Mouse (Mus musculus): Measurements from ENCODE around the gene 2610318N02Rik. TPM values are rescaled to one million over a fixed set of nuclear protein-coding genes. Genes with fewer than 3 reads are reported as not detected.
A peak's percentile ranks its signal among the peaks of the same experiment; 100 is the strongest.

2610318N02Rik gene
- polyA plus RNA-seq, 1 experiment from 2014 or later = 27.1 TPM

GRCm38 (mm10) chr16:17132906-17133200, 7.9 kb upstream of the 2610318N02Rik start:
- H3K4me1 ChIP-seq = peaks cover 16% of the 10 kb centered on the region
- 0 out of 2 replicates have a peak, but pooled peaks have one; percentile 11 for ATAC-seq (replicated peaks)
- peak overlapping the region; percentile 34 for H3K9ac ChIP-seq (replicated peaks)
- H3K4me3 ChIP-seq = peak overlapping the region; percentile 59
- H3K27me3 ChIP-seq = no peaks in the 10 kb centered on the region
- no peaks in the 10 kb centered on the region for H3K36me3 ChIP-seq
- H3K27ac ChIP-seq (replicated peaks) = peak overlapping the region; percentile 44
- H3K4me2 ChIP-seq (replicated peaks) = peak overlapping the region; percentile 91
- no peaks in the 10 kb centered on the region for H3K9me3 ChIP-seq
- 23% methylated on average over 7 of the region's 7 CpGs for WGBS

DNA sequence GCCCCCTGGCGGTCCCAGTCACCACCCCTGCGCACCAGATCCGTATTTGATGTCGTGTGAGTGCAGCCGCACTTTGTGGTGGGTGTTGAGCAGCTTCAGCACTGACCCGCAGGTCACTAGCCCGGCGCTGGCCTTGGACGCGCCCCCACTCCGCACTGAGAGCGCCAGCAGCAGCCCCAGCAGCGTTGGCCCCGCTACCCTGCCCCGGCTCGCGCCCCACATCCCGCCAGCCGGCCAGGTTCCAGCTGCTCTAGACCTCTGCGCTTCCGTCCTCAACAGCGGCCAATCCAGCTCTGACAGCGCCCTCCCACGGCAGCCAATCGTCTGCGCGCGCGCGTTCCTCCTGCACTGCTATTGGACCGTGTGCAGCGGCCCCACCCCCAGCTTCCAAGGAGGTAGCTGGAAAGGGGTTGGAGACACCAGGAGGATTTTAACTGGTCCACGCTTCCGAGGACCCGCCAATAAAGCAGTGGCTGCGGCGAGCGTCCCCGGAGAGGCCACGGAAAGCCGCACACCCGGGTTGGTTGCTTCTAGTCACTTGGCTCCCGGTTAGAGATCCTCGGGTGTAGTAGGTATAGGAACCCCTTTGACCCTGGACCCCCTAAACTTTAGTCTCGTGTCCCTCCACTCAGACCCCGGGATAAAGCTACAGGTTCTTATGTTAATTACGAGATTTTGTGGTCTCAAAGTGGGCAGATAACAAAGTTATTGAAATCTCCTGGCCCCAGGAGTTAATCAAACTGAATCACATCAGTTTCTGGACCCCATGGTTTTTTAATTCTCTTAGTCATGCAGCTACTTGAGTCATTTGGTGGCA, 7.3 kb upstream of the 2610318N02Rik start, which contains the start of gene Sdf2l1:
Sdf2l1 (minus strand) TSS at position 295 of the 817 bp plus-strand sequence.
- ATAC-seq (replicated peaks) = peak; percentile 99
- H3K27ac ChIP-seq (replicated peaks) = peak within 1 kb of the TSS; percentile 72
- under 1% methylated on average over 47 of the region's 47 CpGs for WGBS

DNA sequence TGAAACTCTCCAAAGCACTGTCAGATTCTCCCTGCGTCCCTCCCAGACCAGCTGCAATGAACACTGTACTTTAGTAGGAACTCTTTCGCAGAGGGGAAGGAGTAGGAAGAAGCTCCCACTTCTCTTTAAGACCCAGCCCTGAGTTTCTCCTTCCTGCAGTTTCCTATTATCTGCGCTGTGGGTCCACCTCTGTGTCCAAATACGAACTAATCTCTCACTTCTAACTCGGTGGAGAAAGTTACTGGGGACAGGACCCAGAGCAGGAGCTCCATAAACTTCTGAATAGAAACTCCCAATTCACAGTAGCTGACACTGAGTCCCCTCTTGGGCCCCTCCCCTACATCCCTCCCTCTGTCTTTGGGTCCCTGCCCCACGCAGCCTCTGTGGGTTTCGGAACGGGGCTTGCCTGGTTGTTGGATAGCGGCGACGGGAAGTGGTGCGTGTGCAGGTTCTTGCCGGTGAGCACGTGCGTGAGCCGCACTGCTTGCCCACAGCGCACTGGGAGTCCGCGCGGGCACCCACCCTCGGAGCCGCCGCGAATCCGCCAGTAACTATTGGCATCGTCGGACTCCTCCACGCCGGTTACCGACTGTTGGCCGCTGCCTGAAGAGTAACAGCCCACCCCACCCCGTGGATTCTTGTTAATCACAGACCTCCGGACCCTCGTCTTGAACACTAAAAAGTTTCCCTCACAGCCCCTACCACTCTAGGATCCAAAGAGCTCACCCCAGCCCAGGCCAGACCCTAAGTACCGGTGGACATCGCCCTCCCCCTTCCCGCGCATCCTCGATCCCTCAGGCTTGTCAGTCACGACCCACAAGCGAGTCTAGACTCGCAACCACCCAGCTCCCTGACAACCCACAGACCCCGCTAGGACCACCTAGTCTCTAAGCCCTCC, 6.5 kb upstream of the 2610318N02Rik start:
- 3% methylated on average over 43 of the region's 43 CpGs for WGBS

More for the DNA sequence above, 7.3 kb upstream of the 2610318N02Rik start, which contains the start of gene Sdf2l1:
- Histone ChIP-seq H3K36me3 (no peaks in the 10 kb centered on the region), H3K4me1 (peaks cover 16% of the 10 kb centered on the region), H3K4me3 (peak within 1 kb of the TSS; percentile 59), H3K27me3 (no peaks in the 10 kb centered on the region), H3K9ac (replicated peaks) (peak within 1 kb of the TSS; percentile 53), H3K4me2 (replicated peaks) (peak within 1 kb of the TSS; percentile 91), H3K9me3 (no peaks in the 10 kb centered on the region)

DNA sequence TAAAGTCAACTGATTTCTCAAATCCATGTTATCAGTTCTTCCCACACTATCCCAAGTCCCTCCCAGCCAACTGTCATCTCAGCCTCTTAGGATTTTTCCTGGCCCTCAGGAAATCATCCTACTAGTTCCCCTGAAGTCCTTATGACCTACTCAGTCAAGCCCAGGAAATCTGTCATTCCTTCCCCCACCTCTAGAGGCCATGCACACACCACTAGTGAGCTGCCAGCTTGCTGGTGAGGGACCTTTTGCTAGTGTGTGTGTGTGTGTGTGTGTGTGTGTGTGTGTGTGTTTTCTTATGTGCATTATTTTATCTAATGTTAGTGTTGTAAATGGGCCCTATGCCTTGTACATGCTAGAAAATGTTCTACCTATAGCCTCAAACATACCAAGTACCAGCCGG, 2.3 kb upstream of the 2610318N02Rik start:
- Histone ChIP-seq H3K4me2 (replicated peaks) (no peak overlapping the region), H3K4me1 (peaks cover 37% of the 10 kb centered on the region), H3K4me3 (no peak overlapping the region), H3K9ac (replicated peaks) (no peak overlapping the region), H3K36me3 (no peaks in the 10 kb centered on the region), H3K9me3 (no peaks in the 10 kb centered on the region), H3K27ac (replicated peaks) (no peak overlapping the region), H3K27me3 (no peaks in the 10 kb centered on the region)
- ATAC-seq (replicated peaks) = no peak
- WGBS = 94% methylated on average over 1 of the region's 1 CpGs

More for the DNA sequence above, 6.5 kb upstream of the 2610318N02Rik start:
- Histone ChIP-seq H3K4me3 (peak overlapping the region; percentile 59), H3K36me3 (no peaks in the 10 kb centered on the region), H3K9me3 (no peaks in the 10 kb centered on the region), H3K9ac (replicated peaks) (peak overlapping the region; percentile 53), H3K27me3 (no peaks in the 10 kb centered on the region), H3K4me1 (peaks cover 16% of the 10 kb centered on the region), H3K4me2 (replicated peaks) (peak overlapping the region; percentile 91), H3K27ac (replicated peaks) (peak overlapping the region; percentile 72)
- no peak for ATAC-seq (replicated peaks)

- Histone ChIP-seq H3K9ac (replicated peaks) (peak overlapping the region; percentile 43), H3K9me3 (no peaks in the 10 kb centered on the region), H3K36me3 (no peaks in the 10 kb centered on the region), H3K4me3 (peak overlapping the region; percentile 46), H3K4me2 (replicated peaks) (peak overlapping the region; percentile 66), H3K4me1 (peaks cover 44% of the 10 kb centered on the region), H3K27ac (replicated peaks) (peak overlapping the region; percentile 32), H3K27me3 (no peaks in the 10 kb centered on the region)
- peak; percentile 5; the same call in 1 of the 2 replicates for ATAC-seq (replicated peaks)
- WGBS = 3% methylated on average over 22 of the region's 22 CpGs
Measured at GRCm38 (mm10) chr16:17124119-17124870, 672 bp downstream of the 2610318N02Rik start.

DNA sequence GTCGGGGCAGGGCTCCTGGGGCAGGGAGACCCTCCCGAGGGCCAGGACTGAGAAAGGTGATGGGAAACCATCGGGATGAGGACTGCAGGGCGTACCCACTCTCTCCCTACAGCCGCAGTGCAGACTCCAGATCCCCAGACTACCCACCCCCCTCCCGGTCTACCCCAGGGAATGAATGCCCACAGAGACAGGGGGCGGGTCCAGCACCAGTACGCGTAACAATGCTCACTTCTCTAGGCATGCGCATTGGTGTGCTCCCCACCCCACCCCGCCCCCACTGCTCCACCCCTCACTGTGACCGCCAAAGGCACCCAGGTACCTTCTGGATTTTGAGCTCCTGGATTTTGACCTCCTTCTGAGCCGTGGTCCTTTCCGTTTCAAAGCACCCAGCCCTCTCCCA, 3.4 kb downstream of the 2610318N02Rik start:
- H3K4me3 ChIP-seq = peak overlapping the region; percentile 35
- no peaks in the 10 kb centered on the region for H3K27me3 ChIP-seq
- H3K9ac ChIP-seq (replicated peaks) = peak overlapping the region; percentile 34
- H3K4me2 ChIP-seq (replicated peaks) = peak overlapping the region; percentile 40
- H3K27ac ChIP-seq (replicated peaks) = no peak overlapping the region; the same call in 1 of the 2 replicates
- no peaks in the 10 kb centered on the region for H3K36me3 ChIP-seq
- no peaks in the 10 kb centered on the region for H3K9me3 ChIP-seq
- peak; percentile 63 for ATAC-seq (replicated peaks)
- WGBS = 28% methylated on average over 14 of the region's 14 CpGs
- H3K4me1 ChIP-seq = peaks cover 44% of the 10 kb centered on the region

GRCm38 (mm10) chr16:17117309-17117799, 7.6 kb downstream of the 2610318N02Rik start:
- no peaks in the 10 kb centered on the region for H3K9me3 ChIP-seq
- H3K9ac ChIP-seq (replicated peaks) = no peak overlapping the region
- no peaks in the 10 kb centered on the region for H3K27me3 ChIP-seq
- no peak overlapping the region for H3K27ac ChIP-seq (replicated peaks)
- WGBS = 87% methylated on average over 5 of the region's 5 CpGs
- peaks cover 17% of the 10 kb centered on the region for H3K4me1 ChIP-seq
- H3K36me3 ChIP-seq = peaks cover 8% of the 10 kb centered on the region; the same call in 1 of the 2 replicates
- no peak for ATAC-seq (replicated peaks)
- H3K4me2 ChIP-seq (replicated peaks) = no peak overlapping the region
- H3K4me3 ChIP-seq = no peak overlapping the region

GRCm38 (mm10) chr16:17110771-17111743, 13.9 kb downstream of the 2610318N02Rik start, which contains the start of gene Ppil2:
TSS of gene Ppil2 (minus strand) at chr16:17111257.
- no peaks in the 10 kb centered on the region for H3K9me3 ChIP-seq
- peak within 1 kb of the TSS; percentile 62 for H3K4me2 ChIP-seq (replicated peaks)
- H3K4me1 ChIP-seq = peaks cover 18% of the 10 kb centered on the region
- no peaks in the 10 kb centered on the region for H3K27me3 ChIP-seq
- H3K27ac ChIP-seq (replicated peaks) = peak within 1 kb of the TSS; percentile 67
- peak within 1 kb of the TSS; percentile 63 for H3K9ac ChIP-seq (replicated peaks)
- peaks cover 21% of the 10 kb centered on the region for H3K36me3 ChIP-seq
- ATAC-seq (replicated peaks) = peak; percentile 83
- WGBS = 9% methylated on average over 38 of the region's 38 CpGs
- H3K4me3 ChIP-seq = peak within 1 kb of the TSS; percentile 79

- Histone ChIP-seq H3K4me3 (no peak overlapping the region), H3K36me3 (peaks cover 46% of the 10 kb centered on the region), H3K9me3 (no peaks in the 10 kb centered on the region), H3K4me2 (replicated peaks) (no peak overlapping the region), H3K27me3 (no peaks in the 10 kb centered on the region), H3K27ac (replicated peaks) (no peak overlapping the region), H3K4me1 (peaks cover 23% of the 10 kb centered on the region), H3K9ac (replicated peaks) (no peak overlapping the region)
- whole genome bisulfite sequencing = 79% methylated on average over 4 of the region's 4 CpGs
- ATAC-seq (replicated peaks) = no peak
Measured at GRCm38 (mm10) chr16:17104600-17104999, 20.4 kb downstream of the 2610318N02Rik start.

DNA sequence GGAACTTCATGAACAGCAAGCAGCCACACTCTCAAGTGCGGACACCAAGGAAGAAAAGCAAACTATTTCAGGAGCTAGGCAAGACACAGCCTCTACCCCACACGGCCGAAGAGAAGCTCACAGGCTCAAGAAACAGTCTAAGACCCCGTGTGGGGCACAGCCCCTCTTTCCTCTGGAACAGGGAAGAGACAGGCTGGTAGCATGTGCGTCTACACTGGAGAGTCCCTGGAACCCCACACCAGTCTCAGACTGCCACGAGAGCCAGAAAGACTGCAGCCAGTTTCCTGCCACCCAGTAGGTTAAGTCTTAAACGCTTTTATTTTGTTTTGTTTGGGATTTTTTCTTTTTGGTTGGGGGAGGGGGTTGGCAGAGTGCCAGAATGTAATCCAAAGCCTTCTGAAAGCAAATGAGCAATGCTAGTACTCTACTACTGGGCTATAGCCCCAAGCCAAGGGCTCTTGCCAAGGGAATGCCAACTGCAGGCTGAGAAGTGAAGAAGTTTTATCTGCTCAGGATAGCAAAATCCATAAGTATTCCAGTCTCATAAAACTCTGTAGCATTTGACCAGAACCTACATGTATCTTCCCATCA, 22.2 kb downstream of the 2610318N02Rik start:
- no peaks in the 10 kb centered on the region for H3K9me3 ChIP-seq
- peaks cover 15% of the 10 kb centered on the region for H3K4me1 ChIP-seq
- H3K36me3 ChIP-seq = peaks cover 56% of the 10 kb centered on the region
- ATAC-seq (replicated peaks) = peak; percentile 55; the same call in 1 of the 2 replicates
- H3K9ac ChIP-seq (replicated peaks) = no peak overlapping the region
- no peak overlapping the region for H3K4me2 ChIP-seq (replicated peaks)
- H3K27ac ChIP-seq (replicated peaks) = no peak overlapping the region
- 44% methylated on average over 7 of the region's 7 CpGs for WGBS
- no peaks in the 10 kb centered on the region for H3K27me3 ChIP-seq
- no peak overlapping the region for H3K4me3 ChIP-seq

Data from forebrain, embryonic 15.5 days (tissue).